Mouse (Mus musculus) adrenal gland, adult 18-20 months (tissue): Measurements from ENCODE around the gene Gjb1. TPM values are rescaled to one million over a fixed set of nuclear protein-coding genes. Genes with fewer than 3 reads are reported as not detected.
"Not testable (repeated sequence)": the region's sequence is repeated elsewhere in the genome, so short reads cannot be mapped to it uniquely, and the experiment has no call there.

Experiments
- DNase-seq, 2 experiments: peaks; one replicate each; pipeline ENCODE4 v3.0.0; 2021 to 2022; ENCODE audit warnings: low spot score in 2 of 2
- long read RNA-seq, 2 experiments: library from polyadenylated mRNA; stranded (forward); transcript quantifications; one replicate each; pipeline ENCODE4 v2.0.0; 2021
- total RNA-seq, 2 experiments: library from RNA; stranded (reverse); gene quantifications; 1 replicate in 1 of 2; 2 replicates in 1 of 2; pipeline ENCODE4 v1.2.3; 2021

Gjb1 gene
- total RNA-seq: not detected
- long read RNA-seq, experiment 1: 0 reads
- long read RNA-seq, experiment 2, partial matches to known transcripts: 0 of 1 reads
- long read RNA-seq, experiment 2, other reads (novel, unspliced or antisense): 0 of 1 reads

DNA sequence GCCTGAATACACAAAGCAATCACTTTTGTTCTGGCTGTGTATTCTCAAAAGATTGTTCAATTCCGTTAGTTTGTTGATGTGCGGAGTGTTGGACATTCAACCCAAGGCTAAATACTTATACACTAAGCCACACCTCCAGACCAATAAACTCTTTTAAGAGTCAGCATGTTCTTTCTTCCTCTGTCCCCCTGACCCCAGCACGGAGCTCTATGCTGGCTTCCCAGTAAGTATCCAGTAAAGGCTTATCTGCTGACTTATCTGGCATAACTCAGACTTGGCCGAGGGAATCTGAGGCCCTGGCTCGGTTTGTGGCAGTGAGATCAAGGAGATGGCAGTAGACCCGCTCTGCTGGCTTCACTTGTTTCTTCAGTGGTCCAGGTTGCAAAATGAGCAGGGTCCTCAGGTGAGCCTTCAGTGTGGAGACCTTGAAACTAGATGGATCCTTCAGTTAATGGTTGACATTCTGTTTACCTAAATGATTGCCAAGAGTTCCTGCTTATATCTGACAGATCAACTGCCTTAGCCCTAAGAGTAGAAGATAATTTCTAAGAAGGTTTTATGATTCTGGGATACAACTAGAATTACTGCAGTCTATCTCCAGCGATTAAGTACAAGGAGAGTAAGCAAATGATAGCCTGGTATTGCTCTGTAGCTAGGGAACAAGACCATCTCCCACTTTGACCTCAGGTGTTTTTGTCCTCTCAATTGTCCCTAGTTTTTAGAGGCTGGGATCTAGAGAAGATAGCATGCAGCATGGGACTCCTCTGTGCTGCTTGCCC, at the start of gene Gjb1:
Gene Gjb1, plus strand, starts transcription at position 189 of the 779 bp plus-strand sequence.
- DNase-seq: no peak

DNA sequence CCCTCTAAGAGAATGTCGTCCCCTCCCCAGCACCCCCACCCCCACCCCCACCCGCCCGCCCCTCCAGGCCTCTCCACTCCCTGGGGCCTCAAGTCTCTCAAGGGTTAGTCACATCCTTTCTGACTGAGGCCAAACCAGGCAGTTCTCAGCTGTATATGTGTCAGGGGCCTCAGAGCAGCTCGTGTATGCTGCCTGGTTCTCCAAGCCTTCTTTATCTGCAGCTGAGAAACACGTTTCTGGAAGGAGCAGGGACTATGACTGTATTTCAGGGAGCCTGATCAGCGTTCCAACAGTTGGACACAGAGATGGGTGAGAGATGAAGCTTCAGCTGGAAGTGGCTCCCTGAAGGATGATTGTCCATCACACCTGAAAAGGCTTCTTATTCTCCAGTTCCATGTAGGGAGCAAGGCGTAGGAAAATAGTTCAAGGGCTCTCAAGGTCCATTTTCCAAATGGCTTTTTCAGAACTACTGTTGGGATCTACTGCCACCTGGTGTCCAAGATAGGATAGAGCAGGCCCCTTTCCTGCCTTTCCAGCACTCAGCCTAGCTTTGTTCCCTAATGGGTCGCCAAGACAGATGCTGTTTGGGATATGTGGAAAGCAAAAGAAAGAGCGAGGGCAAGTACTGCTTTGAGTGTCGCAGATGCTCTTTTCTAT, 46.7 kb upstream of the Gjb1 start:
- DNase-seq: peak; percentile 48 to 55

GRCm38 (mm10) chrX:101332031-101332374, 44.2 kb upstream of the Gjb1 start:
- DNase-seq: no peak

- DNase-seq: peak; percentile 64 to 65
These were observed 43.6 kb upstream of the Gjb1 start for GRCm38 (mm10) chrX:101332375-101333211.

- peak in 1 of 2 experiments; percentile 26 for DNase-seq
These were observed 41.6 kb upstream of the Gjb1 start for GRCm38 (mm10) chrX:101334606-101335005.

DNA sequence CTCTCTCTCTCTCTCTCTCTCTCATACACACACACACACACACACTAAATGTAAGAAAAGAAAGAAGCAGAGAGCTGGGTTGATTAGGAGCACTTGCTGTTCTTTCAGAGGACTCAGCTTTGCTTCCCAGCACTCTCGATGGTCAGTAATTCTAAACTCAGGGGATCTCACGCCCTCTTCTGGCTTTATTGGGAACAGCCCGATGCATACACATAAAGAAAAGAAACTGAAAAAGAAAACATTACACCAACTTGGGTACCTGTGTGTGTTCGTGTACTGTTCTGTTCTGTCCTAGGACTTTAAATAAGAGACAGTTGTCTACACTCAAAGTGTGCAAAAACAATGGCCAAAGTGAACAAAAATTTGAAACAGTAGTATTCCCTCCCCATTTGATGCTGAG, 37.5 kb upstream of the Gjb1 start:
- no peak for DNase-seq

GRCm38 (mm10) chrX:101342837-101343236, 33.3 kb upstream of the Gjb1 start:
- DNase-seq: not testable (repeated sequence)

GRCm38 (mm10) chrX:101345456-101345855, 30.7 kb upstream of the Gjb1 start:
- no peak for DNase-seq

DNA sequence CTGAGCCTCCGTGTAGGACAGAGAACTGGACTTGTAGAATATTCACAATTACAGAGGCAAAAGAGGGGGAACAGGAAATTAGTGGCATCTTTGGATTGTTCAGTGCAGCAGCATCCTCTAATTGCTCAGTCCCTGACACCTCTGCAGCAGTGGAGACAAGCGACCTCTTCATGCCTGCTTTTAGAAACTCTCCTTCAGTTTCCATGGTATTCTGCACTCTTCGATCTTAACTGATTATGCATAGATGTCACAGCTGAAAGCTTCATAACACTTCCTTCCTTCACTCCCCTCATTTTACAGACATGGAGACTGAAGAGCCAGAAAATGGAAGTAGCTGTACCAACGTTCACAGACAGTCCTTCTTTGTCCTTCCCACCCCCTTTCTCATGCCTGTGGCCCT, 29.7 kb upstream of the Gjb1 start:
- DNase-seq: no peak

DNA sequence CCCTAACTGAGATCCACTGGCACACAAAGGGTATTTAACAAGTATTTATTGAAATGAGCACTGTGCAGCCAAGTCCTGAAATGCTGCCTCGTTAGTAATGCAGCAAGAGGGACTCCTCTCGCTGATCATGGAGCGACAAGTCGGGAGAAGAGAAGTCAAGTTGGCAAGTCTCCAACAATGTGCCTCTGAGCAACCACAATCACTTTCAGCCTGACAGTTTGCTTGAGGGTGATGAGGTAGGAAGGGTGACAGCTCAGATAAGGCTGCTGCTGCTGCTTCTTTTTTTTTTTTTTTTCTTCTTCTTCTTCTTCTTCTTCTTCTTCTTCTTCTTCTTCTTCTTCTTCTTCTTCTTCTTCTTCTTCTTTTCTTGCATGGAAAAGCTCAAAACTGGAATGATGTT, 25.0 kb upstream of the Gjb1 start:
- DNase-seq: no peak

DNA sequence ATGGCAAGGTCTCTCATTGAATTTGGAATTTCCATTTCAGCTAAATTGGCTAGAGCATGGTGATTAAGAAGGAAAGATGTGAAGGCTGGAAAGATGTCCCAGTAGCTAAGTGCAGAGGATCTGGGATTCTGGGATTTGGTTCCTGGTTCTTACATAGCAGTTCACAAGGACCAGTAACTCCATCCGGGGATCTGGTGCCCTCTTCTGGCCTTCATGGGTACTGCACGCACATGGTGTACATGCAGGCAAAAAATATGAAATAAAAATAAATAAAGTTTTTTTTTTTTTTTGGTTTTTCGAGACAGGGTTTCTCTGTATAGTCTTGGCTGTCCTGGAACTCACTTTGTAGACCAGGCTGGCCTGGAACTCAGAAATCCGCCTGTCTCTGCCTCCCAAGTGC, 17.3 kb upstream of the Gjb1 start:
- DNase-seq: not testable (repeated sequence)

- no peak for DNase-seq
These were observed 7.2 kb upstream of the Gjb1 start for GRCm38 (mm10) chrX:101369001-101369400.

DNA sequence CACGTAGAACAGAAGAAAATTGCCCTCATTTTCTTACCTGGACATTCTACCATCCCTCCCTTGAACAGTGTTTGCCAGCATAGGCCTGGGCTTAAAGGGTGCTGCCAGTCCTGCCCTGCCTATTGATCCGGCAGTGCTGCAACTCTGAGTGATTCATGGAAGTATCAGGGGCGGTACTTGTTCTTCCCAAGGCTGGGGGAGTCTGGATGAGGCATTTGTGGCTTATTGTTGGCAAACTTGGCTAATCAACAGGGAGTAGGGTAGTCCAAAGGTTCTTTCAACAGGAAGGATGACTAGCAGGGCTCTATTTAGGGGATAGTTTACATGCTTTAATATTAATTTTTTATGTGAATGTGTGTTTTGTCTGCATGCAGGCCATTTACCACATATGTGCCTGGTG, 5.6 kb upstream of the Gjb1 start:
- no peak for DNase-seq

- no peak for DNase-seq
These were observed 3.2 kb upstream of the Gjb1 start for GRCm38 (mm10) chrX:101372946-101373345.

GRCm38 (mm10) chrX:101377076-101377475, 898 bp downstream of the Gjb1 start:
- DNase-seq: no peak

- DNase-seq: no peak
These were observed 3.6 kb downstream of the Gjb1 start for GRCm38 (mm10) chrX:101379744-101380143.

DNA sequence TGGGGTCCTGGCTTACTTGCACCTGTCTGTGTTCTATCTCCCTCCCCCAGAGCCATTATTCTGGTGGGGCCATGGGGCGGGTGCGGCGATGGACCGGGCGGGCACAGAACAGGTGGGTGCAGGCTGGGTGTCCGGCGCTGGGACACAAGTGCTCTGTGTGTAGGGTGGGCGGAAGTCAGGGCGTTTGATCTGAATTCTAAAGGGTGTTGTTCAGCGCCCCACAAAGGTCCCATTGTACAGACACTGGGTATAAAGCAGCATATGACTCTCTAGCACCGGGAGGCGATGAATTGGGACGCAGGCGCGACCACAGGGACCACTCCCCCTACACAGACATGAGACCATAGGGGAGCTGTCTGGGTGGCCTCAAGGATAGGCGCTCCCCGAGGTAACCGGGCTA, 7.3 kb downstream of the Gjb1 start:
- DNase-seq: no peak

DNA sequence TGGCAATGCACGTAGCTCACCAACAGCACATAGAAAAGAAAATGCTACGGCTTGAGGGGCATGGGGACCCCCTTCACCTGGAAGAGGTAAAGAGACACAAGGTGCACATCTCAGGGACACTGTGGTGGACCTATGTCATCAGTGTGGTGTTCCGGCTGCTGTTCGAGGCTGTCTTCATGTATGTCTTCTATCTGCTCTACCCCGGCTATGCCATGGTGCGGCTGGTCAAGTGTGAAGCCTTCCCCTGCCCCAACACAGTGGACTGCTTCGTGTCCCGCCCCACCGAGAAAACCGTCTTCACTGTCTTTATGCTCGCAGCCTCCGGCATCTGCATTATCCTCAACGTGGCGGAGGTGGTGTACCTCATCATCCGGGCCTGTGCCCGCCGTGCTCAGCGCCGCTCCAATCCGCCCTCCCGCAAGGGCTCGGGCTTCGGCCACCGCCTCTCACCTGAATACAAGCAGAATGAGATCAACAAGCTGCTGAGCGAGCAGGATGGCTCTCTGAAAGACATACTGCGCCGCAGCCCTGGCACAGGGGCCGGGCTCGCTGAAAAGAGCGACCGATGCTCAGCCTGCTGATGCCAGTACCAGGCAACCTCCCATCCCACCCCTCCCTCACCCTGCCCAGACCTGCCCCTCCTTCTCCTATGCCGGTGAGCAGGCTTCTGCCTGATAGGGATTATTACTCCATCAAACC, 8.4 kb downstream of the Gjb1 start:
- DNase-seq: no peak

DNA sequence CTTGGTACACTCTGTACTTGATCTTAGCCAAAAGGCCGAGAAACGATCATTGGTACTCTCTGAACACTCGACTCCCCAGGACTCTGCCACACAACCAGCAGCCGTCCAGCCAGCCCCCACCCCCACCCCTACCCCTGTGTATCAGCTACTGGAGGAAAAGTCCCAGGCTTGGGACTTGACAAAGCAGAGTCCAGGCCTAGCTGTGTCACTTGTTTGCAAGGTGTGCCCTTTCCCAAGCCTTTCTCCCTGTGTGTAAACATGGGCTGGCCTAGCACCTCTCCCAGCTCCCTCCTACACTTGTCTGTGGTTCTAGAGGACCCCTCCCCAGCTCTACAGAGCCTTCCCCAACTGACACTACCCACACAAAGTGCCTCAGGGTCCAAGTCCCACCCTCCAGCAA, 10.0 kb downstream of the Gjb1 start:
- no peak for DNase-seq

GRCm38 (mm10) chrX:101388866-101389537, 12.8 kb downstream of the Gjb1 start:
- DNase-seq: no peak
